Mouse (Mus musculus) liver, embryonic 12.5 days (tissue): ENCODE data around the gene Apoe. TPM values are rescaled to one million over a fixed set of nuclear protein-coding genes. Genes with fewer than 3 reads are reported as not detected.

Experiments
- polyA plus RNA-seq: library from polyadenylated mRNA; unstranded; fragments of >200 nt; fragmentation: Nextera tagmentation; extraction: Ambion mirVana; gene quantifications from 2 replicates; pipeline ENCODE4 v1.2.1, GENCODE M21; 2016

The Apoe gene
- polyA plus RNA-seq, 1 experiment from 2014 or later = 1,289 TPM

Other genes starting within 250 kb of the Apoe start
- gene Mark4, start 240.4 kb downstream of the Apoe start, polyA plus RNA-seq = 3.8 and 4.2 TPM in 2 replicates
- gene Exoc3l2, start 235.9 kb downstream of the Apoe start, polyA plus RNA-seq = 3.6 and 3.9 TPM in 2 replicates
- 2.1 TPM in 2 replicates for gene Bloc1s3, start 190.8 kb downstream of the Apoe start, polyA plus RNA-seq
- 68.4 and 68.6 TPM in 2 replicates for gene Trappc6a, start 190.8 kb downstream of the Apoe start, polyA plus RNA-seq
- not detected in 2 replicates for gene Nkpd1, start 181.3 kb downstream of the Apoe start, polyA plus RNA-seq
- 19.1 and 20.2 TPM in 2 replicates for gene Ppp1r37, start 136.1 kb downstream of the Apoe start, polyA plus RNA-seq
- gene Zfp296, start 121.9 kb downstream of the Apoe start, polyA plus RNA-seq = 1.5 TPM in 2 replicates
- 101 TPM in 2 replicates for gene Gemin7, start 121.6 kb downstream of the Apoe start, polyA plus RNA-seq
- 23.9 and 24.2 TPM in 2 replicates for gene Clasrp, start 94.7 kb downstream of the Apoe start, polyA plus RNA-seq
- 1.9 and 2.6 TPM in 2 replicates for gene Relb, start 69.8 kb downstream of the Apoe start, polyA plus RNA-seq
- gene Clptm1, start 34.2 kb downstream of the Apoe start, polyA plus RNA-seq = 75.1 and 75.2 TPM in 2 replicates
- 389 and 406 TPM in 2 replicates for gene Apoc2, start 21.2 kb downstream of the Apoe start, polyA plus RNA-seq
- 2.7 and 4.9 TPM in 2 replicates for gene Gm44805, start 17.8 kb downstream of the Apoe start, polyA plus RNA-seq
- gene Apoc4, start 17.7 kb downstream of the Apoe start, polyA plus RNA-seq = 15.4 and 18.1 TPM in 2 replicates
- gene Apoc1, start 6.5 kb downstream of the Apoe start, polyA plus RNA-seq = 190 and 197 TPM in 2 replicates
- 188 and 207 TPM in 2 replicates for gene Tomm40, start 16.2 kb upstream of the Apoe start, polyA plus RNA-seq
- gene Nectin2, start 51.3 kb upstream of the Apoe start, polyA plus RNA-seq = 31.9 and 34.4 TPM in 2 replicates
- 11.1 and 11.3 TPM in 2 replicates for gene Bcam, start 71.8 kb upstream of the Apoe start, polyA plus RNA-seq
- 0.95 and 1.0 TPM in 2 replicates for gene Cblc, start 97.6 kb upstream of the Apoe start, polyA plus RNA-seq
- 3.7 and 5.4 TPM in 2 replicates for gene Bcl3, start 123.6 kb upstream of the Apoe start, polyA plus RNA-seq
- not detected in 2 replicates for gene Gm19345, start 152.8 kb upstream of the Apoe start, polyA plus RNA-seq
- gene Ceacam16, start 162.1 kb upstream of the Apoe start, polyA plus RNA-seq = not detected in 2 replicates
- gene Ceacam19, start 188.8 kb upstream of the Apoe start, polyA plus RNA-seq = not detected in 2 replicates
- gene Pvr, start 222.0 kb upstream of the Apoe start, polyA plus RNA-seq = 3.6 and 3.9 TPM in 2 replicates